Mouse (Mus musculus): ENCODE measurements at regions not wholly inside any gene's neighbourhood (a gene's known extent, or its start where the extent isn't known, plus 50 kb on each side); places are given as distances from the start of the nearest gene placed in this dataset.

- TF ChIP-seq POLR2A (IDR thresholded peaks at IDR 0.05; ENCODE audit: extremely low read depth, insufficient read depth, low read length) = no peak
- TF ChIP-seq CTCF (IDR thresholded peaks at IDR 0.05; ENCODE audit: low read depth, low read length) = no peak
- H3K79me2 ChIP-seq (ENCODE audit: control insufficient read depth, insufficient read depth, low read length) = no peaks in the 10 kb centered on the region
These were observed 121.6 kb downstream of the Gadd45g start for GRCm38 (mm10) chr13:51968103-51968502.

GRCm38 (mm10) chr13:51968796-51969195 is 122.3 kb downstream of the Gadd45g start:
- Histone ChIP-seq H3K4me1 (ENCODE audit: control insufficient read depth, insufficient read depth, low read length) (no peaks in the 10 kb centered on the region), H3K4me3 (ENCODE audit: insufficient read depth, low read depth, low read length) (no peak overlapping the region), H3K9ac (ENCODE audit: low read depth, low read length) (no peak overlapping the region), H3K36me3 (ENCODE audit: control insufficient read depth, insufficient read depth, low read length) (no peaks in the 10 kb centered on the region), H3K27me3 (ENCODE audit: control insufficient read depth, insufficient read depth, low read length) (no peaks in the 10 kb centered on the region), H3K27ac (replicated peaks; ENCODE audit: insufficient read depth, low read depth, low read length) (no peak overlapping the region), H3K79me2 (ENCODE audit: control insufficient read depth, insufficient read depth, low read length) (no peaks in the 10 kb centered on the region)
- 83% methylated on average over 9 of the region's 9 CpGs for whole genome bisulfite sequencing
- TF ChIP-seq CTCF (IDR thresholded peaks at IDR 0.05; ENCODE audit: low read depth, low read length) (no peak), POLR2A (IDR thresholded peaks at IDR 0.05; ENCODE audit: extremely low read depth, insufficient read depth, low read length) (no peak)
- DNase-seq (ENCODE audit: extremely low read depth, low read depth, low spot score) = no peak

More at GRCm38 (mm10) chr13:51968103-51968502, 121.6 kb downstream of the Gadd45g start:
- 93% methylated on average over 6 of the region's 6 CpGs for WGBS
- H3K4me3 ChIP-seq (ENCODE audit: insufficient read depth, low read depth, low read length) = no peak overlapping the region
- H3K9ac ChIP-seq (ENCODE audit: low read depth, low read length) = no peak overlapping the region
- no peak overlapping the region for H3K27ac ChIP-seq (replicated peaks; ENCODE audit: insufficient read depth, low read depth, low read length)
- no peak for DNase-seq (ENCODE audit: extremely low read depth, low read depth, low spot score)
- no peaks in the 10 kb centered on the region for H3K4me1 ChIP-seq (ENCODE audit: control insufficient read depth, insufficient read depth, low read length)
- H3K27me3 ChIP-seq (ENCODE audit: control insufficient read depth, insufficient read depth, low read length) = no peaks in the 10 kb centered on the region
- no peaks in the 10 kb centered on the region for H3K36me3 ChIP-seq (ENCODE audit: control insufficient read depth, insufficient read depth, low read length)

- Histone ChIP-seq H3K79me2 (ENCODE audit: control insufficient read depth, insufficient read depth, low read length) (no peaks in the 10 kb centered on the region), H3K36me3 (ENCODE audit: control insufficient read depth, insufficient read depth, low read length) (no peaks in the 10 kb centered on the region), H3K4me3 (ENCODE audit: insufficient read depth, low read depth, low read length) (no peak overlapping the region), H3K4me1 (ENCODE audit: control insufficient read depth, insufficient read depth, low read length) (no peaks in the 10 kb centered on the region), H3K27ac (replicated peaks; ENCODE audit: insufficient read depth, low read depth, low read length) (no peak overlapping the region), H3K9ac (ENCODE audit: low read depth, low read length) (no peak overlapping the region), H3K27me3 (ENCODE audit: control insufficient read depth, insufficient read depth, low read length) (no peaks in the 10 kb centered on the region)
- DNase-seq (ENCODE audit: extremely low read depth, low read depth, low spot score) = no peak
- 80% methylated on average over 11 of the region's 11 CpGs for WGBS
- TF ChIP-seq CTCF (IDR thresholded peaks at IDR 0.05; ENCODE audit: low read depth, low read length) (no peak), POLR2A (IDR thresholded peaks at IDR 0.05; ENCODE audit: extremely low read depth, insufficient read depth, low read length) (no peak)
These were observed 123.6 kb downstream of the Gadd45g start for GRCm38 (mm10) chr13:51970051-51970450.

GRCm38 (mm10) chr13:51972656-51973310 is 126.3 kb downstream of the Gadd45g start:
- H3K79me2 ChIP-seq (ENCODE audit: control insufficient read depth, insufficient read depth, low read length) = no peaks in the 10 kb centered on the region
- TF ChIP-seq POLR2A (IDR thresholded peaks at IDR 0.05; ENCODE audit: extremely low read depth, insufficient read depth, low read length) (no peak), CTCF (IDR thresholded peaks at IDR 0.05; ENCODE audit: low read depth, low read length) (no peak)
- H3K27ac ChIP-seq (replicated peaks; ENCODE audit: insufficient read depth, low read depth, low read length) = no peak overlapping the region
- H3K4me3 ChIP-seq (ENCODE audit: insufficient read depth, low read depth, low read length) = no peak overlapping the region
- no peak for DNase-seq (ENCODE audit: extremely low read depth, low read depth, low spot score)
- no peaks in the 10 kb centered on the region for H3K27me3 ChIP-seq (ENCODE audit: control insufficient read depth, insufficient read depth, low read length)
- no peak overlapping the region for H3K9ac ChIP-seq (ENCODE audit: low read depth, low read length)
- H3K36me3 ChIP-seq (ENCODE audit: control insufficient read depth, insufficient read depth, low read length) = no peaks in the 10 kb centered on the region
- no peaks in the 10 kb centered on the region for H3K4me1 ChIP-seq (ENCODE audit: control insufficient read depth, insufficient read depth, low read length)
- 88% methylated on average over 12 of the region's 12 CpGs for WGBS

GRCm38 (mm10) chr13:51973461-51973860 is 127.0 kb downstream of the Gadd45g start:
- WGBS = 80% methylated on average over 10 of the region's 10 CpGs
- H3K79me2 ChIP-seq (ENCODE audit: control insufficient read depth, insufficient read depth, low read length) = no peaks in the 10 kb centered on the region
- TF ChIP-seq CTCF (IDR thresholded peaks at IDR 0.05; ENCODE audit: low read depth, low read length) (no peak), POLR2A (IDR thresholded peaks at IDR 0.05; ENCODE audit: extremely low read depth, insufficient read depth, low read length) (no peak)
- H3K9ac ChIP-seq (ENCODE audit: low read depth, low read length) = no peak overlapping the region
- H3K27me3 ChIP-seq (ENCODE audit: control insufficient read depth, insufficient read depth, low read length) = no peaks in the 10 kb centered on the region
- no peaks in the 10 kb centered on the region for H3K4me1 ChIP-seq (ENCODE audit: control insufficient read depth, insufficient read depth, low read length)
- no peak overlapping the region for H3K4me3 ChIP-seq (ENCODE audit: insufficient read depth, low read depth, low read length)
- H3K27ac ChIP-seq (replicated peaks; ENCODE audit: insufficient read depth, low read depth, low read length) = no peak overlapping the region
- no peak for DNase-seq (ENCODE audit: extremely low read depth, low read depth, low spot score)
- H3K36me3 ChIP-seq (ENCODE audit: control insufficient read depth, insufficient read depth, low read length) = no peaks in the 10 kb centered on the region

GRCm38 (mm10) chr13:51974101-51974500 is 127.6 kb downstream of the Gadd45g start:
- Histone ChIP-seq H3K27me3 (ENCODE audit: control insufficient read depth, insufficient read depth, low read length) (no peaks in the 10 kb centered on the region), H3K4me1 (ENCODE audit: control insufficient read depth, insufficient read depth, low read length) (no peaks in the 10 kb centered on the region), H3K27ac (replicated peaks; ENCODE audit: insufficient read depth, low read depth, low read length) (no peak overlapping the region), H3K79me2 (ENCODE audit: control insufficient read depth, insufficient read depth, low read length) (no peaks in the 10 kb centered on the region), H3K36me3 (ENCODE audit: control insufficient read depth, insufficient read depth, low read length) (no peaks in the 10 kb centered on the region), H3K9ac (ENCODE audit: low read depth, low read length) (no peak overlapping the region), H3K4me3 (ENCODE audit: insufficient read depth, low read depth, low read length) (no peak overlapping the region)
- no peak for DNase-seq (ENCODE audit: extremely low read depth, low read depth, low spot score)
- 75% methylated on average over 5 of the region's 6 CpGs for WGBS
- TF ChIP-seq CTCF (IDR thresholded peaks at IDR 0.05; ENCODE audit: low read depth, low read length) = no peak
- no peak for TF ChIP-seq POLR2A (IDR thresholded peaks at IDR 0.05; ENCODE audit: extremely low read depth, insufficient read depth, low read length)

All from liver, adult 2 months (tissue).